14 mouse cellular contexts compared by ENCODE assay signal in genomic region chr6:36777039-36777438, GRCm38 (mm10). TPM values are rescaled to one million over a fixed set of nuclear protein-coding genes. Genes with fewer than 3 reads are reported as not detected.
DNase-seq lines count a peak whose midpoint lies in the region; ATAC-seq and TF ChIP-seq lines count a peak whose summit lies in the region.
"Had no signal": no experiment of that assay in that cellular context is flagged by ENCODE, and none has a peak within 500 bp of the region (broad histone marks: within the 10 kb centered on the region; RNA-seq: fewer than 3 reads in every experiment).

No protein-coding gene starts in this region.

- no peak for TF ChIP-seq CTCF in lung, embryonic 14.5 days (IDR thresholded peaks at IDR 0.05; ENCODE audit: low read depth)

- H3K4me2 ChIP-seq in embryonic facial prominence, embryonic 14.5 days (ENCODE audit: low read depth, low read length), result no peak overlapping the region
- H3K4me2 ChIP-seq in lung, embryonic 14.5 days, result no peak overlapping the region
- H3K4me2 ChIP-seq in hindbrain, embryonic 12.5 days (replicated peaks), result no peak overlapping the region
- H3K4me2 ChIP-seq in neural tube, embryonic 15.5 days, result no peak overlapping the region
- H3K4me2 ChIP-seq: liver, embryonic 13.5 days had no signal

- H3K9me3 ChIP-seq in embryonic facial prominence, embryonic 14.5 days (ENCODE audit: control insufficient read depth, low read length), result no peaks in the 10 kb centered on the region
- H3K9me3 ChIP-seq in embryonic facial prominence, embryonic 10.5 days, result no peaks in the 10 kb centered on the region
- no peaks in the 10 kb centered on the region for H3K9me3 ChIP-seq in lung, embryonic 14.5 days (ENCODE audit: low read depth, low read length)
- H3K9me3 ChIP-seq in hindbrain, embryonic 12.5 days (replicated peaks), result no peaks in the 10 kb centered on the region
- no peaks in the 10 kb centered on the region for H3K9me3 ChIP-seq in neural tube, embryonic 15.5 days (replicated peaks)
- H3K9me3 ChIP-seq: liver, embryonic 13.5 days; neural tube, embryonic 12.5 days had no signal

- no peak overlapping the region for H3K9ac ChIP-seq in embryonic facial prominence, embryonic 14.5 days (ENCODE audit: low read depth, low read length)
- no peak overlapping the region for H3K9ac ChIP-seq in lung, embryonic 14.5 days
- H3K9ac ChIP-seq in hindbrain, embryonic 12.5 days, result no peak overlapping the region
- H3K9ac ChIP-seq in neural tube, embryonic 15.5 days (replicated peaks), result no peak overlapping the region
- H3K9ac ChIP-seq: liver, embryonic 13.5 days; neural tube, embryonic 12.5 days had no signal

- ATAC-seq in embryonic facial prominence, embryonic 14.5 days (ENCODE audit: low read depth), result no peak
- ATAC-seq in lung, embryonic 14.5 days (ENCODE audit: insufficient read depth), result no peak
- no peak for ATAC-seq in hindbrain, embryonic 12.5 days (ENCODE audit: low FRiP score)
- ATAC-seq in neural tube, embryonic 15.5 days (ENCODE audit: low FRiP score), result no peak

- H3K27ac ChIP-seq in embryonic facial prominence, embryonic 14.5 days (replicated peaks; ENCODE audit: low read depth, low read length), result peak overlapping the region; percentile 33; the same call in 1 of the 2 replicates
- no peak overlapping the region for H3K27ac ChIP-seq in embryonic facial prominence, embryonic 10.5 days (replicated peaks)
- H3K27ac ChIP-seq in lung, embryonic 14.5 days (ENCODE audit: low read depth), result no peak overlapping the region
- peak overlapping the region; percentile 67 for H3K27ac ChIP-seq in hindbrain, embryonic 12.5 days
- H3K27ac ChIP-seq in neural tube, embryonic 15.5 days (replicated peaks), result peak overlapping the region; percentile 42
- H3K27ac ChIP-seq: liver, embryonic 13.5 days; neural tube, embryonic 12.5 days had no signal

- H3K36me3 ChIP-seq in embryonic facial prominence, embryonic 14.5 days (ENCODE audit: control insufficient read depth, insufficient read depth, low read length), result peaks cover 17% of the 10 kb centered on the region
- peaks cover 22% of the 10 kb centered on the region for H3K36me3 ChIP-seq in embryonic facial prominence, embryonic 10.5 days (replicated peaks)
- H3K36me3 ChIP-seq in lung, embryonic 14.5 days (ENCODE audit: insufficient read depth), result no peaks in the 10 kb centered on the region
- no peaks in the 10 kb centered on the region for H3K36me3 ChIP-seq in hindbrain, embryonic 12.5 days
- peaks cover 4% of the 10 kb centered on the region; the same call in 1 of the 2 replicates for H3K36me3 ChIP-seq in neural tube, embryonic 15.5 days
- H3K36me3 ChIP-seq: liver, embryonic 13.5 days had no signal

- no peak for DNase-seq in embryonic facial prominence, embryonic 14.5 days (ENCODE audit: low spot score)
- no peak for DNase-seq in embryonic facial prominence, embryonic 10.5 days (ENCODE audit: low spot score)
- DNase-seq in lung, embryonic 14.5 days, result peak; percentile 47
- no peak for DNase-seq in lung, postnatal 36 days
- no peak for DNase-seq in right cerebral cortex, adult 18-20 months
- DNase-seq in thymus, postnatal 0 days (ENCODE audit: low spot score), result no peak
- DNase-seq: adrenal gland, postnatal 10 days; cerebellum, adult 18-20 months; gastrocnemius, postnatal 36 days; kidney, postnatal 25 days; liver, embryonic 13.5 days had no signal

- no peak overlapping the region for H3K4me3 ChIP-seq in embryonic facial prominence, embryonic 14.5 days (ENCODE audit: low read depth, low read length)
- no peak overlapping the region for H3K4me3 ChIP-seq in embryonic facial prominence, embryonic 10.5 days
- no peak overlapping the region for H3K4me3 ChIP-seq in lung, embryonic 14.5 days (ENCODE audit: low read depth, low read length)
- no peak overlapping the region for H3K4me3 ChIP-seq in hindbrain, embryonic 12.5 days
- H3K4me3 ChIP-seq in neural tube, embryonic 15.5 days (replicated peaks), result no peak overlapping the region
- H3K4me3 ChIP-seq: liver, embryonic 13.5 days; neural tube, embryonic 12.5 days had no signal

- 32% methylated on average over 2 of the region's 2 CpGs for WGBS in embryonic facial prominence, embryonic 14.5 days
- WGBS in embryonic facial prominence, embryonic 10.5 days, result 73% methylated on average over 2 of the region's 2 CpGs
- WGBS in lung, embryonic 14.5 days, result 22% methylated on average over 2 of the region's 2 CpGs
- WGBS in hindbrain, embryonic 12.5 days, result 22% methylated on average over 2 of the region's 2 CpGs
- WGBS in neural tube, embryonic 15.5 days, result 25% methylated on average over 2 of the region's 2 CpGs

- H3K27me3 ChIP-seq in embryonic facial prominence, embryonic 14.5 days (replicated peaks; ENCODE audit: control insufficient read depth, insufficient read depth, low read length), result no peaks in the 10 kb centered on the region
- H3K27me3 ChIP-seq in embryonic facial prominence, embryonic 10.5 days (replicated peaks; ENCODE audit: low read depth, poor library complexity, severe bottlenecking), result peaks cover 25% of the 10 kb centered on the region; the same call in 1 of the 2 replicates
- no peaks in the 10 kb centered on the region for H3K27me3 ChIP-seq in lung, embryonic 14.5 days (ENCODE audit: insufficient read depth, low read length)
- H3K27me3 ChIP-seq in hindbrain, embryonic 12.5 days, result peaks cover 12% of the 10 kb centered on the region
- no peaks in the 10 kb centered on the region for H3K27me3 ChIP-seq in neural tube, embryonic 15.5 days (replicated peaks)
- H3K27me3 ChIP-seq: liver, embryonic 13.5 days; neural tube, embryonic 12.5 days had no signal

- peaks cover 25% of the 10 kb centered on the region for H3K4me1 ChIP-seq in embryonic facial prominence, embryonic 14.5 days (ENCODE audit: control insufficient read depth, insufficient read depth, low read length)
- peaks cover 52% of the 10 kb centered on the region for H3K4me1 ChIP-seq in embryonic facial prominence, embryonic 10.5 days
- peaks cover 7% of the 10 kb centered on the region; the same call in 1 of the 2 replicates for H3K4me1 ChIP-seq in lung, embryonic 14.5 days (ENCODE audit: insufficient read depth)
- H3K4me1 ChIP-seq in hindbrain, embryonic 12.5 days, result peaks cover 44% of the 10 kb centered on the region
- H3K4me1 ChIP-seq in neural tube, embryonic 15.5 days, result peaks cover 52% of the 10 kb centered on the region
- H3K4me1 ChIP-seq: liver, embryonic 13.5 days had no signal

RNA-seq across cellular contexts. Expression of gene Ptn, which starts 33.0 kb away (rescaled TPM):
- polyA plus RNA-seq in embryonic facial prominence, embryonic 14.5 days (2014; fragmentation: Nextera tagmentation; extraction: Ambion mirVana), result 858 and 931 TPM in 2 replicates
- polyA plus RNA-seq in embryonic facial prominence, embryonic 10.5 days (2016; fragmentation: Nextera tagmentation; extraction: Ambion mirVana), result 225 and 262 TPM in 2 replicates
- polyA plus RNA-seq in lung, embryonic 14.5 days (2014; fragmentation: Nextera tagmentation; extraction: Ambion mirVana), result 113 and 141 TPM in 2 replicates
- polyA plus RNA-seq in hindbrain, embryonic 12.5 days (2016; fragmentation: Nextera tagmentation; extraction: Ambion mirVana), result 500 and 546 TPM in 2 replicates
- polyA plus RNA-seq in neural tube, embryonic 15.5 days (2015; fragmentation: Nextera tagmentation; extraction: Ambion mirVana), result 623 and 715 TPM in 2 replicates
- polyA plus RNA-seq in thymus, postnatal 0 days (2015; fragmentation: Nextera tagmentation; extraction: Ambion mirVana), result 69.8 and 79.9 TPM in 2 replicates

Comparison
In these comparisons a context has a peak if more than half of its experiments do, and no peak if none do; other contexts are left out.
1. H3K27ac ChIP-seq: peak in embryonic facial prominence, embryonic 14.5 days (single experiment), hindbrain, embryonic 12.5 days (single experiment) and neural tube, embryonic 15.5 days (single experiment); none in embryonic facial prominence, embryonic 10.5 days (single experiment) and lung, embryonic 14.5 days (single experiment).